Mouse (Mus musculus) hematopoietic multipotent progenitor cell, adult 10-12 weeks (in vitro differentiated cells): ENCODE measurements around the gene Fkbp1b. TPM values are rescaled to one million over a fixed set of nuclear protein-coding genes. Genes with fewer than 3 reads are reported as not detected.

Source experiments
- polyA plus RNA-seq: library from polyadenylated mRNA; stranded (reverse); fragments of >175 nt; gene quantifications from 2 replicates; pipeline ENCODE4 v1.2.3, GENCODE M21; 2012; ENCODE audit warnings: low replicate concordance

Fkbp1b gene
- 2.6 and 2.9 TPM in 2 replicates for polyA plus RNA-seq

DNA sequence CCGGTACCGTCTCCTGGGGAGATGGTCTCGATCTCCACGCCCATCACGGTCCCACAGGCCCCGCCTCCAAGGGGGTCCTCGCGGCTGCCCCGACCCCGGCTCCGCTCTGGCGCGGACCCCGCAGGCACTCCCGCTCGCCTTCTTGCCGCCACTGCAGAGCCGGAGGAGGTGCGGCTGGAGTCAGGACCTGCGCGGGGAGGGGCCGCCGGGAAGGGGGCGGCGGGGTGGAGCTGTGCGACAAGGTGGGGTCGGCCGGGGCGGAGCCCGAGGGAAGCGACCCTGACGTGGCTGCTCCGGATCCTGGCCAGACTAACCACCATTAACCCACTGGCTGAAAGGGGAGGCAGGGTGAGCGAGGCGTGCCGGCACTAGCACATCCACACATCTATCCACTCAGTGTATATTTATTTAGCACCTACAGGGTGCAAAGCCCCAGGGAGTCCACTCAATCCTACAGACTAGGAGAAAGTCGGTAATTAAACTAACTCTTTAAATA, at the start of gene Fkbp1b:
TSS of gene Fkbp1b (minus strand) at position 200 of the 496 bp plus-strand sequence.

DNA sequence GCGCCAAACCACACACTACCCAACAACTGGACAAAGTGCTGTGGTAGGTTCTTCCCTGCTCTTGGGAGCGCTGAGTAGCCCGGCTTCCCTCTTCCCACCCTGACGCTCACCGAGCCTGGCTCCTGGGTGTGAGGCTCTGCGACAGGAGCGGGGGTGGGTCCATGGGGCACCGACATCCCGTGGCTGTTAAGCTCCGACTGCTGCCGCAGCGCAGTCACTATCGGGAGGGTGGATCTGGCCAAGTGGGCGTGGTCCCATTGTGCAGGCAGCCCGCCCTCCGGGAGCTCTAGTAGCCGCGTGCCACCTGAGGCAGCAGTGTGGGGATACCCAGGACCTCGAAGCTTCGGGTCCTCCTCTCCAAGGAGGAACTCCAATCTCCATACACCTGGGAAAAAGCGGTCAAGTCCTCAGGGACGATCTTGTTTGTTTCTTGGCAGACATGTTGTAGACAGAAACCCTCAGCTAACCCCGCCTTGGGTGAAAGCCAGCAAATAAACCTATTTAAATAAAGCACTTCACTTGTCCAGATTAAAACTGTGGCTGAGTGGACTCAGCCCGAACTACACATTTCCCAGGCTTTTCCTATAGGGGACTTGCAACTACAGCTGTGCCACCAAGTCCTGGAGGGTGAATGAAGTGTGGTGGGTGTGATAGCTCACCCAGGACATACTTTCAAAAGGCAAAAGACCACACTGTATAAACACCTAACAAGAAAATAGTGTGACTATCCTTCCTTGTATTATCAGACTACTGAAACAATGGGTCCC, 33.0 kb upstream of the Fkbp1b start, which contains the start of gene Mfsd2b:
TSS of gene Mfsd2b (minus strand) at position 199 of the 767 bp plus-strand sequence.

DNA sequence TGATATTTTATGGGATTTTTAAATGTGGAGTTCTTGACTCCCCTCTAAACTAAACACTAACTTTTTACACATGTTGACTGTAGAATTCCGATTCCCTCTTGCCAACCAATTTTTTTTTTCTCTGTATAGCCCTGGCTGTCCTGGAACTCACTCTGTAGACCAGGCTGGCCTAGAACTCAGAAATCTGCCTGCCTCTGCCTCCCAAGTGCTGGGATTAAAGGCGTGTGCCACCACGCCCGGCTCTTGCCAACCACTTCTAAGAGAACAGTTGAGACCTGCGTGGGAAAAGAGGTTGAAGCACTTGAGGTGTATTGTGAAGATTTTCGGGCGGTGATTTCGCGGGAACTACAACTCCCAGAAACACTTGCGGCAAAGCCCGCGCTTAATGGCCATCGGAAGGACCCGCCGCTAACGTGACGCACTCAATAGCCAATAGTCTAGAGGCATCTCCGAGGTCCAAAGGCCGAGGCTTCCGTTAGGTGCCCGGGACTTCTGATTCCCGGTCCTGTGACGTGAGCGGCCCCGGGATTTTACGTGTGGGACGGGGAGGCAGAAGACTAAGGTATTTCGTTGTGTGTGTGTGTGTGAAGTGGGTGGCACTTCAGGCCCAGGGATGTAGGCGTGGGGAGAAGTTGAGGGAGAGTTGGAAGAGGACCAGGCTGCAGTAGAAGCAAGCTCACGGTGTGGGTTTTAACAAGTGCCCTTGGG, 1.7 kb upstream of the Fkbp1b start, which contains the start of gene Wdcp:
TSS of gene Wdcp (plus strand) at position 414 of the 708 bp plus-strand sequence.

DNA sequence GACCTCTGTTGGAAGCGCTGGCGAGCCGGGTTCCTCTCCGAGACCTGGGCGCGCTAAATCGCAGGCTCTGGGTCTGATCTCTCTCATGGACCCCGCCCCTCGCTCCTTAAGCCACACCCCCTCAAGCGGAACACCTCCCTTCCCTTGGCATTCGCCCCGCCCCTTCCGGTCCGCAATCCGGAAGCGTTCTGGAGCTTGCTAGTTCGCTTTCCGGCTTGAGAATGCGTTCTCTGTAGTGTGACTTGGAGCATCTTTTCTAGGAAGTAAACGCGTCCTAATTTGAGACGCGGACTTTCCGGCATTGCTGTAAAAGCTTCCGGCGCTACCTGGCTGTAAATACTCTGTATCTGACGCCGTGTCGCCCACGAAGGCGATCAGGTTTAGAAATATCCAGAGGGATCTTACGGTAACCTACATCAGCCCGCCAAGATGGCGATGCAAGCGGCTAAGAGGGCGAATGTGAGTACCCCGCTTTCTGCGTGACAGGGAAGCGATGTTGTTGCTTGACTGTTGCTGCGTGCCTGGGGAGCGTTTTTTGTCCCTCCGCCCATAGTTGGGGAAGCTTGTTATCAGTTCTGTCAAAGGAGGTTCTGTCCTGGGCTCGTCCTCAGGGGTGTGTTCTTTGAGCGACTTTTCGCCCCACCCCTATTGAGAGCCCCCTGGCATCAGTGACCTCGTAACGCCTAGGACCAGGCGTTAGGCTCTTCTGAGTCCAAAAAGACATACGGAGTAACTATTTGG, 23.9 kb downstream of the Fkbp1b start, which contains the start of gene Sf3b6:
TSS of gene Sf3b6 (plus strand) at position 184 of the 741 bp plus-strand sequence.

Other genes starting within 250 kb of the Fkbp1b start
- 25.8 and 51.6 TPM in 2 replicates for gene Itsn2, start 249.0 kb downstream of the Fkbp1b start, polyA plus RNA-seq
- gene Gm3625, start 248.7 kb downstream of the Fkbp1b start, polyA plus RNA-seq, result not detected in 2 replicates
- gene Fam228a, start 103.2 kb downstream of the Fkbp1b start, polyA plus RNA-seq, result not detected in 2 replicates
- 0.12 TPM in 1 of 2 replicates, not detected in the other for gene Pfn4, start 72.6 kb downstream of the Fkbp1b start, polyA plus RNA-seq
- 0.38 and 0.51 TPM in 2 replicates for gene Fam228b, start 72.3 kb downstream of the Fkbp1b start, polyA plus RNA-seq
- gene Sf3b6, start 24.0 kb downstream of the Fkbp1b start, polyA plus RNA-seq, result 4.2 and 7.6 TPM in 2 replicates
- gene Wdcp, start 1.7 kb upstream of the Fkbp1b start, polyA plus RNA-seq, result 0.63 and 2.1 TPM in 2 replicates
- 8.0 and 29.2 TPM in 2 replicates for gene Mfsd2b, start 32.8 kb upstream of the Fkbp1b start, polyA plus RNA-seq
- gene Ubxn2a, start 66.1 kb upstream of the Fkbp1b start, polyA plus RNA-seq, result 5.7 and 10.9 TPM in 2 replicates
- 18.4 and 50.3 TPM in 2 replicates for gene Atad2b, start 75.8 kb upstream of the Fkbp1b start, polyA plus RNA-seq